Mouse (Mus musculus) left cerebral cortex, postnatal 14 days (tissue): ENCODE data around the gene Smurf1. TPM values are rescaled to one million over a fixed set of nuclear protein-coding genes. Genes with fewer than 3 reads are reported as not detected.

ENCODE experiments used
- DNase-seq, 2 experiments: peaks; one replicate each; pipeline ENCODE4 v3.0.0; 2021 to 2022; ENCODE audit warnings: low spot score in 2 of 2, mixed read lengths in 1 of 2
- intact Hi-C: fragments of 180-260 bp; cut with DNase I; formaldehyde crosslinking; loops from one replicate; pipeline ENCODE4 v1.15.1; 2025
- total RNA-seq, 2 experiments: library from RNA; stranded (reverse); gene quantifications; 2 replicates each; pipeline ENCODE4 v1.2.3; 2021

Smurf1 gene
- total RNA-seq, 2 experiments from 2014 or later, result 37.2 to 40.8 TPM

GRCm38 (mm10) chr5:144884629-144885217 lies 80.9 kb downstream of the Smurf1 start:
- intact Hi-C loops, result no loop called here
- DNase-seq, result peak; percentile 55 to 67

- peak; percentile 49 to 63 for DNase-seq
- intact Hi-C loops, result no loop called here
Observed at GRCm38 (mm10) chr5:144881670-144882399, 83.8 kb downstream of the Smurf1 start.

- DNase-seq, result no peak
- intact Hi-C loops, result loop anchor here (5.0 kb wide), 1 partner anchor 110 kb away; no protein-coding TSS in a partner anchor
Observed at GRCm38 (mm10) chr5:144877021-144877420, 88.6 kb downstream of the Smurf1 start.

GRCm38 (mm10) chr5:144875892-144876291 lies 89.8 kb downstream of the Smurf1 start:
- intact Hi-C loops, result loop anchor here (5.0 kb wide), 1 partner anchor 111 kb away; no protein-coding TSS in a partner anchor
- peak; percentile 79 to 80 for DNase-seq

GRCm38 (mm10) chr5:144875227-144875626 lies 90.4 kb downstream of the Smurf1 start:
- no peak for DNase-seq
- intact Hi-C loops, result loop anchor here (5.0 kb wide), 1 partner anchor 112 kb away; no protein-coding TSS in a partner anchor

GRCm38 (mm10) chr5:144872867-144873266 lies 92.8 kb downstream of the Smurf1 start:
- no peak for DNase-seq
- intact Hi-C loops, result no loop called here

- intact Hi-C loops, result no loop called here
- DNase-seq, result no peak
Observed at GRCm38 (mm10) chr5:144872326-144872725, 93.3 kb downstream of the Smurf1 start.

- intact Hi-C loops, result no loop called here
Observed at GRCm38 (mm10) chr5:144871775-144872174, 93.9 kb downstream of the Smurf1 start.

GRCm38 (mm10) chr5:144870782-144871181 lies 94.9 kb downstream of the Smurf1 start:
- intact Hi-C loops, result no loop called here
- no peak for DNase-seq

More at GRCm38 (mm10) chr5:144871775-144872174, 93.9 kb downstream of the Smurf1 start:
- DNase-seq, result no peak

GRCm38 (mm10) chr5:144869466-144869865 lies 96.2 kb downstream of the Smurf1 start:
- no peak for DNase-seq
- intact Hi-C loops, result no loop called here

GRCm38 (mm10) chr5:144866923-144867322 lies 98.7 kb downstream of the Smurf1 start:
- DNase-seq, result no peak
- intact Hi-C loops, result no loop called here

- intact Hi-C loops, result no loop called here
- no peak for DNase-seq
Observed at GRCm38 (mm10) chr5:144860913-144861312, 104.7 kb downstream of the Smurf1 start.

- DNase-seq, result no peak
- intact Hi-C loops, result no loop called here
Observed at GRCm38 (mm10) chr5:144859284-144859683, 106.4 kb downstream of the Smurf1 start.

GRCm38 (mm10) chr5:144858527-144858926 lies 107.1 kb downstream of the Smurf1 start:
- DNase-seq, result no peak
- intact Hi-C loops, result no loop called here

- intact Hi-C loops, result no loop called here
- DNase-seq, result no peak
Observed at GRCm38 (mm10) chr5:144855936-144856335, 109.7 kb downstream of the Smurf1 start.

GRCm38 (mm10) chr5:144853931-144854330 lies 111.7 kb downstream of the Smurf1 start:
- no peak for DNase-seq
- intact Hi-C loops, result no loop called here

- DNase-seq, result no peak
- intact Hi-C loops, result no loop called here
Observed at GRCm38 (mm10) chr5:144851820-144852219, 113.8 kb downstream of the Smurf1 start.

- intact Hi-C loops, result no loop called here
- no peak for DNase-seq
Observed at GRCm38 (mm10) chr5:144849932-144850331, 115.7 kb downstream of the Smurf1 start.

GRCm38 (mm10) chr5:144848735-144849134 lies 116.9 kb downstream of the Smurf1 start:
- intact Hi-C loops, result no loop called here
- DNase-seq, result no peak

GRCm38 (mm10) chr5:144845352-144845751 lies 120.3 kb downstream of the Smurf1 start:
- intact Hi-C loops, result no loop called here

GRCm38 (mm10) chr5:144836100-144836499 lies 129.5 kb downstream of the Smurf1 start:
- DNase-seq, result peak; percentile 64 to 92
- intact Hi-C loops, result no loop called here

More at GRCm38 (mm10) chr5:144845352-144845751, 120.3 kb downstream of the Smurf1 start:
- no peak for DNase-seq
